Mouse (Mus musculus) skeletal muscle tissue, postnatal 0 days (tissue): Measurements from ENCODE around the gene Tnfsf11. TPM values are rescaled to one million over a fixed set of nuclear protein-coding genes. Genes with fewer than 3 reads are reported as not detected.

ENCODE experiments used
- microRNA-seq, 2 experiments: library from miRNA; unstranded; fragments of <30 nt; microRNA quantifications; one replicate each; pipeline ENCODE4; 2016
- polyA plus RNA-seq: library from polyadenylated mRNA; unstranded; fragments of >200 nt; fragmentation: Nextera tagmentation; extraction: Ambion mirVana; gene quantifications from 2 replicates; pipeline ENCODE4 v1.2.1, GENCODE M21; 2015

Tnfsf11 gene
- polyA plus RNA-seq = 0.29 and 0.35 TPM in 2 replicates

GRCm38 (mm10) chr14:78307286-78308237, at the start of gene Tnfsf11:
Tnfsf11 (minus strand) TSS chr14:78308043.

Small RNAs within 50 kb of the gene (microRNA-seq; reads per million reads assigned to microRNA genes)
- gene Gm23652 = 0 reads per million in 2 experiments

Other genes with a start within 250 kb of the Tnfsf11 start
- not detected in 2 replicates for gene Fam216b, start 219.0 kb downstream of the Tnfsf11 start, polyA plus RNA-seq
- gene Akap11, start 228.8 kb upstream of the Tnfsf11 start, polyA plus RNA-seq = 9.0 and 11.2 TPM in 2 replicates